Mouse (Mus musculus): Measurements from ENCODE around the gene Tcam1. TPM values are rescaled to one million over a fixed set of nuclear protein-coding genes. Genes with fewer than 3 reads are reported as not detected.

Gene Tcam1
- polyA plus RNA-seq, 1 experiment from 2014 or later: 0.09 TPM

DNA sequence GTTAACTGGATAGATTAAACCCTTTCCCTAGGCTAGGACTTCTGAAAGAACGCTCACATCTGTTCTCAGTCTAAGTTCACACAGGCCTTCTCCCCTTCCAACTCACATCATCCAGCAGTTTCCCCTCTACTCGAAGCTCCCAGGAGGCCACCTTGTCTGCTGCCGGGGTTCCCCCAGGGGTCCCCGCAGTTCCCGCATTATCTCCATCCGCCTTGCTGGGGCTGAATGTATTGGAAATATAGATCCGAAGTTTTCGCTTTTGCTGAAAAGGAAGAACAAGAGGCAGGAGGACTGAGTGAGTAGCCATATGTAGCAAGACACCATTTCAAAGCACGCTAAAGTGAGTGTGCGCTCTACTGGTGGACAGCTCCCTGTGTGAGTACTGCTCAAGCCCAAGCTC is 10.0 kb upstream of the Tcam1 start:
- Histone ChIP-seq H3K4me3 (ENCODE audit: low read depth, low read length) (no peak overlapping the region), H3K27ac (ENCODE audit: low read depth, low read length) (no peak overlapping the region), H3K36me3 (ENCODE audit: control insufficient read depth, insufficient read depth) (peaks cover 59% of the 10 kb centered on the region), H3K27me3 (replicated peaks; ENCODE audit: control insufficient read depth, insufficient read depth, low read length) (no peaks in the 10 kb centered on the region), H3K4me1 (replicated peaks; ENCODE audit: control insufficient read depth, insufficient read depth, low read length) (no peaks in the 10 kb centered on the region; the same call in none of the 2 replicates), H3K9me3 (ENCODE audit: control insufficient read depth) (no peaks in the 10 kb centered on the region), H3K9ac (ENCODE audit: low read depth, low read length) (no peak overlapping the region), H3K4me2 (replicated peaks; ENCODE audit: low read depth) (no peak overlapping the region)
- no peak for TF ChIP-seq CTCF (IDR thresholded peaks at IDR 0.05; ENCODE audit: low read depth)
- 95% methylated on average over 10 of the region's 10 CpGs for WGBS
- no peak for ATAC-seq

DNA sequence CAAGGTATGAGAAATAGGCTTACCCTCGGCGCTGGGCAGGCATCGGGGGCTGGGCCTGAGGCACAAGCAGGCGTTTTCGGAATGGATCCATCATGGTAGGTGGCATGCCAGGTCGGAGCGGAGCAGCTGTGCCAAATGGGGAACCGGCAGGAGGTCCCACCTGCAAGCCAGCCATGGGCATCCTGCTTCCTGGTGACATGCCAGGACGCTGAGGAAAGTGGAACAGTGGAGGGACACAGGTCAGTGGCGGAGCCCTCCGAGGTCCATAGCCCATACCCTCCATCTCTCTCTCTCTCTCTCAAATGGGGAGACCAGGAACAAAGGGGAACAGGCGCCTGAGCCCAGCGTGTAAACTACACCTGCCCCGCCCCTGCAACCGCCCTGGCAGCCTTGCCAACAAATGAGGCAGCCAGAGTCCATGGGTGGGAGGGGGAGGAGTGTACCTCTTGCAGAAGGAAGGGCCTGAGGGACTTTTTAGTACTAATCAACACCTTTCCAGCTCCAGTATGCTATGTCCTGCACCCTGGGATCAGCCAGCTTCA is 9.1 kb upstream of the Tcam1 start:
- Histone ChIP-seq H3K9me3 (ENCODE audit: control insufficient read depth) (no peaks in the 10 kb centered on the region), H3K27me3 (replicated peaks; ENCODE audit: control insufficient read depth, insufficient read depth, low read length) (no peaks in the 10 kb centered on the region), H3K4me3 (ENCODE audit: low read depth, low read length) (no peak overlapping the region), H3K9ac (ENCODE audit: low read depth, low read length) (no peak overlapping the region), H3K27ac (ENCODE audit: low read depth, low read length) (0 out of 2 replicates have a peak overlapping the region, but pooled peaks have one; percentile 21), H3K36me3 (ENCODE audit: control insufficient read depth, insufficient read depth) (peaks cover 50% of the 10 kb centered on the region), H3K4me2 (replicated peaks; ENCODE audit: low read depth) (no peak overlapping the region), H3K4me1 (replicated peaks; ENCODE audit: control insufficient read depth, insufficient read depth, low read length) (no peaks in the 10 kb centered on the region; the same call in none of the 2 replicates)
- TF ChIP-seq CTCF (IDR thresholded peaks at IDR 0.05; ENCODE audit: low read depth): no peak
- no peak for ATAC-seq
- WGBS: 63% methylated on average over 15 of the region's 15 CpGs

DNA sequence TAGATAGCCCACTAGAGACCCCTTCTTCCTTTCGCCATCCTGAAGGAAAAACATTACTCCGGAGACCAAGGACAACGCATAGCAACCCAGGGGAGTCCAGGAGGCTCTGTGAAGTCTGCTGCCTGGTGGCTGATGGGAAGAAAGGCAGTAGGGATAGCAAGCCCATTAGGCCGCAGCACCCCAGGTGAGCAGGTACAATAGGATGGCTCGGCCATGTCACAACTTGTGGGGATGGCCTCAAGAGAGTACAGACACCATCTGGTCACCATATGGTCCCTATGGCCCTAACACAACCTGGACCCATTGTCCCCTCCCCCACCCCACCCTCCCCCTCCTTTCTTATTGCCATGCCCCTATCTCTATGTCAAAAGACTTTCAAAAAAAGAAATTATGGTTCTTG is 8.6 kb upstream of the Tcam1 start:
- Histone ChIP-seq H3K4me2 (replicated peaks; ENCODE audit: low read depth) (peak overlapping the region; percentile 35; the same call in 1 of the 2 replicates), H3K27me3 (replicated peaks; ENCODE audit: control insufficient read depth, insufficient read depth, low read length) (no peaks in the 10 kb centered on the region), H3K4me3 (ENCODE audit: low read depth, low read length) (no peak overlapping the region), H3K36me3 (ENCODE audit: control insufficient read depth, insufficient read depth) (peaks cover 45% of the 10 kb centered on the region), H3K4me1 (replicated peaks; ENCODE audit: control insufficient read depth, insufficient read depth, low read length) (no peaks in the 10 kb centered on the region; the same call in none of the 2 replicates), H3K9ac (ENCODE audit: low read depth, low read length) (no peak overlapping the region), H3K27ac (ENCODE audit: low read depth, low read length) (0 out of 2 replicates have a peak overlapping the region, but pooled peaks have one; percentile 21), H3K9me3 (ENCODE audit: control insufficient read depth) (no peaks in the 10 kb centered on the region)
- WGBS: 76% methylated on average over 5 of the region's 5 CpGs
- TF ChIP-seq CTCF (IDR thresholded peaks at IDR 0.05; ENCODE audit: low read depth): no peak
- ATAC-seq: no peak

DNA sequence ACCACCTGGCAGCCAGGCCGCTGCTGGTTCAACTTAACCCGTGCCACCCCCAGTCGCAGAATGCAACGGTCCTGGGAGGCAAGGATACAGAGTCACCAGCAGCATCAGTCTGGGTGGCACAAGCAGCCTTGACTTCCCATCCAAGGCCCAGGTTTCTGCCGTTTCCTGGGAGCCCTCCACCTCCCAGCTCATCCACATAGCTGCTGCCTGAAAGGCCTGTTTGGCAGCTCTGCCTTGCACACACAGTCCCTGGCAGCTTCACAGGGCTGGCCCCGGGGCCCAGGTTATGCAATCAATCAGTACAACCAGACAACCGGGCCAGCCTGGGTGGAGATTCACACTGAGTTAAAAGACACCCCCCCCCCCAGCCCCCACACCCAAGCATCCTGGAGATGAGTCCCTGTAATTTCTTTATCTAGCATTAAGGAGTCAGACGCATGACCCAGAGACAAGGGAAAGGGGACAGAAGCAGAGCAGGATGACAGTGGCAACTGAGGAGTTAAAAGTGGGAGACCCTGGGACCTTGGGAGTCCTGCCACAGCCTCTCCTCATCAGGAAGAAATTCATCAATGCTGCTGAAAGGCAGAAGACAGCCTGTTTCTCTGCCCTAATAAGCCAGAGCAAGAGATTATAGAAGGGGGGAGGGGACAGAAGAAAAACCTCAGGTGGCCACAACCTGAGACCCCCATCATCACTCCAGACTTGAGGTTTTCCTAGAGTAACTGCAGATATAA is 8.0 kb upstream of the Tcam1 start:
- Histone ChIP-seq H3K27ac (ENCODE audit: low read depth, low read length) (peak overlapping the region; percentile 16; the same call in 1 of the 2 replicates), H3K9ac (ENCODE audit: low read depth, low read length) (no peak overlapping the region), H3K4me1 (replicated peaks; ENCODE audit: control insufficient read depth, insufficient read depth, low read length) (no peaks in the 10 kb centered on the region; the same call in none of the 2 replicates), H3K4me3 (ENCODE audit: low read depth, low read length) (no peak overlapping the region), H3K9me3 (ENCODE audit: control insufficient read depth) (no peaks in the 10 kb centered on the region), H3K36me3 (ENCODE audit: control insufficient read depth, insufficient read depth) (peaks cover 39% of the 10 kb centered on the region), H3K4me2 (replicated peaks; ENCODE audit: low read depth) (peak overlapping the region; percentile 35), H3K27me3 (replicated peaks; ENCODE audit: control insufficient read depth, insufficient read depth, low read length) (no peaks in the 10 kb centered on the region)
- ATAC-seq: no peak
- WGBS: 39% methylated on average over 8 of the region's 8 CpGs
- no peak for TF ChIP-seq CTCF (IDR thresholded peaks at IDR 0.05; ENCODE audit: low read depth)

DNA sequence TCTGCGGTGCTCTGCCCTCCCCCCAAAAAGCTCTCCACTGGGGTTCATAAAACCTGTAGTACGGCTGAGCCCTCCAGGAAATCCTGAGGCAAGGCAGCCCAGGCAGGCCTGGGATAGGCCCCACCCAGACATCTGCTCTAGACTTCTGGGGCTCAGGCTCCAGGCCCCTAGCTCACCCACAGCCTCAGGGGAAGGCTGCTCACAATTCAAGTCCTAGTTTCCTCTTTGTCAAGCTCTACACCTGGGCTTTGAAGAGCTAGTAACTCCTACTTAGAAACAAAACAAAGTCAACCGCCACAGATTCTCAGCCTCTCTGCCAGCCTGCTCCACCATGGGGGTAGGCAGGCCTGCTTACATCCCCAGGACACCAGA is 7.4 kb upstream of the Tcam1 start:
- WGBS: 18% methylated on average over 3 of the region's 3 CpGs
- H3K9me3 ChIP-seq (ENCODE audit: control insufficient read depth): no peaks in the 10 kb centered on the region
- H3K9ac ChIP-seq (ENCODE audit: low read depth, low read length): no peak overlapping the region
- H3K4me1 ChIP-seq (replicated peaks; ENCODE audit: control insufficient read depth, insufficient read depth, low read length): no peaks in the 10 kb centered on the region; the same call in none of the 2 replicates
- no peak overlapping the region for H3K27ac ChIP-seq (ENCODE audit: low read depth, low read length)
- no peaks in the 10 kb centered on the region for H3K27me3 ChIP-seq (replicated peaks; ENCODE audit: control insufficient read depth, insufficient read depth, low read length)
- H3K4me2 ChIP-seq (replicated peaks; ENCODE audit: low read depth): peak overlapping the region; percentile 35
- H3K36me3 ChIP-seq (ENCODE audit: control insufficient read depth, insufficient read depth): peaks cover 33% of the 10 kb centered on the region
- no peak overlapping the region for H3K4me3 ChIP-seq (ENCODE audit: low read depth, low read length)
- no peak for TF ChIP-seq CTCF (IDR thresholded peaks at IDR 0.05; ENCODE audit: low read depth)
- ATAC-seq: no peak

DNA sequence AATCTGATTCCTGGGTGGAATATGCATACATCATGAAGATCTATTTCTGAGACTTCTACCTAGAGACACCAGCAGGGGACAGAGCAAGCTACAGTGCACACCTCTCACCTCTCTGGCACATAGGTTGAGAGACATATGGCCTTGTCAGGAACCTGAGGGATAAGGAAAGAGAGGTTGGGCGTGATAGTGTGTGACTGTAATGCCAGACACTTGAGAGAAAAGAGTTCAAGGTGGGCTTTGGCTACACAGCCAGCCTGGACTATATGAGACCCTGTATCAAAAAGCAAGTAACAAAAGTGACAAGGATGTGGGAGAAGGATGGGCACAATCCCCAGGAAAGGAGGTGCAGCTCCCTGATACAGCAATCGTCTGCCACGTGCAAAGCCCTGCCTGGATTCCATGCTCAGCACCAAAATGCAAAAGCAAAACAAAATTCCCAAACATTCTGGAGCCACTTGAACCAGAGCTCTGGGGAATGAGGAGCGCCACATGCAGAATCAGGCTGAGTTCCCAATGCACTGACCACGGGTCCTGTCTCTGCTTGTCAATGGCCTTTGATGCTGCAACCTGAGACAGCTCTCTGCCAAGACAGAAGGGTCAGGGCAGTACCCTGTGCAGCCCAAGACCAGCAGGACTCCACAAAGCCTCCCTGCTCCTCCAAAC is 5.2 kb upstream of the Tcam1 start:
- Histone ChIP-seq H3K9ac (ENCODE audit: low read depth, low read length) (peak overlapping the region; percentile 95), H3K4me2 (replicated peaks; ENCODE audit: low read depth) (peak overlapping the region; percentile 77), H3K4me1 (replicated peaks; ENCODE audit: control insufficient read depth, insufficient read depth, low read length) (peaks cover 10% of the 10 kb centered on the region), H3K27me3 (replicated peaks; ENCODE audit: control insufficient read depth, insufficient read depth, low read length) (no peaks in the 10 kb centered on the region), H3K4me3 (ENCODE audit: low read depth, low read length) (peak overlapping the region; percentile 97), H3K36me3 (ENCODE audit: control insufficient read depth, insufficient read depth) (peaks cover 11% of the 10 kb centered on the region), H3K27ac (ENCODE audit: low read depth, low read length) (peak overlapping the region; percentile 98; the same call in 1 of the 2 replicates), H3K9me3 (ENCODE audit: control insufficient read depth) (no peaks in the 10 kb centered on the region)
- whole genome bisulfite sequencing: 11% methylated on average over 5 of the region's 5 CpGs
- TF ChIP-seq CTCF (IDR thresholded peaks at IDR 0.05; ENCODE audit: low read depth): peak; percentile 47
- ATAC-seq: no peak
